Mouse (Mus musculus) 3T3-L1 (cell line): ENCODE data around the gene Raver1.

Experiments used
- DNase-seq: peaks from one replicate; pipeline ENCODE4 v3.0.0-alpha.2; 2015; ENCODE audit warnings: low read depth, low spot score

Gene Raver1

DNA sequence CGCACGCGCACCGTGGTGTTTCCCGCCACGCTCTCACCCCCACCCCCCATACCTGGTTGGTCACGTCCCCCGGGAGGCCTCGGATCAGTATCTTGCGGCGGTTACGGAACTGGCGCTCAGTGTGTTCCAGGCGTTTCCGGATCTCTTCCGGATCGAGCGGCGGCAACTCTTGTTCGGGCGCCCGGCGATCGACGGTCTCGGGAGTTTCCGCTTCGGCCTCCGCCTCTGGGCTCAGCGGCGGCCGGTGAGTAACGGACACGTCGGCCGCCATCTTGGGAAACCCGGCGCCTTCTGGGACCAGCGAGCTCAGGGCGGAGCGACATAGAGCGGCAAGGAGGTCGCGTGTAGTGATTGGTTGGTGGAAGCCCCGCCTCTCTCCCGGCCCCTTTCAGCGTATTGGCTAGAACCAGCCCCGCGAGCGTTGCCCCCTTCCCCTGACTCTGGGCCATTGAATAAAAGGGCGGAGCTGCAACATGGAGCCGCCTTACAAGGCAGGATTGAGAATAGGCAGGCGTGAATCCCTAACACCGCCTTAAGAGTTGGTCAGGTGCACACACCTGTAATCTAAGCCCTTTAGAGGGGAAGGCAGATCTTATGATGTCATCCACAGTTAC lies at the start of gene Raver1, which contains the start of gene Gm38431:
TSS of gene Raver1 (minus strand) at position 302 of the 614 bp plus-strand sequence.
TSS of gene Gm38431 (minus strand) at position 291 of the 614 bp plus-strand sequence.
- DNase-seq = peak; percentile 99

DNA sequence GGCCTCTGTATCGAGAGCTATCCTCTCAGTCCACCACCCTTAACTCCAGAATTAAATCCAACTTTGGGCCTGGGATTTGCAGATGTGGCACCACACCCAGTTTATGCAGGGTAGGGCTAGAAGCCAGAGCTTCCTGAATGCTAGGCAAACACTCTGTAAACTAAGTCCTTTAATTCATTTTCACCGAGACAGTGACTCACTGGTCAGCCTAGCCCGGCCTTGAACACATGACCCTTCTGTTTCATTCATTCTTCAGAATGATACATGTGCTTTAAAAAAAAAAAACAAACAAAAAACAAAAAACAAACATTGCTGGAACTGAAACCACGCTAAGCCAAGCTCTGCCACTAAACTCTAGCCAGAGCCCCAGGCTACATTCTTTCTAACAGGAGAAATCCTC lies 46.6 kb upstream of the Raver1 start:
- peak; percentile 74 for DNase-seq

DNA sequence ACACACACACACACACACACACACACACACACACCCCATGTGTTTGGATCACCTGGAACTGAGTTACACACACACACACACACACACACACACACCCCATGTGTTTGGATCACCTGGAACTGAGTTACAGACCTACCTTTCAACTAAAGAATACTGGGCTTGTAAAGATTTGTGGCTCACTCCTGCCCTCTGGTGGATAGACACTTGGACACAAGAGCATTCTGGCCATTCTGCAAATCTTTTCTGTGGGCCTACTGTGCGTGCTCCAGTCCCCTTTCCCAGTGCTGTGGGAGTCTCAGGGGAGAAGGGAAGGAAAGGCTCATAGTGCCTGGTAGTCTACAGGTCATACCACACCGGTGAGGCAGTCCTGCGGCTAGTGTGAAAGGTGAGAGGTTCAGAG lies 45.4 kb upstream of the Raver1 start:
- DNase-seq = peak; percentile 86

DNA sequence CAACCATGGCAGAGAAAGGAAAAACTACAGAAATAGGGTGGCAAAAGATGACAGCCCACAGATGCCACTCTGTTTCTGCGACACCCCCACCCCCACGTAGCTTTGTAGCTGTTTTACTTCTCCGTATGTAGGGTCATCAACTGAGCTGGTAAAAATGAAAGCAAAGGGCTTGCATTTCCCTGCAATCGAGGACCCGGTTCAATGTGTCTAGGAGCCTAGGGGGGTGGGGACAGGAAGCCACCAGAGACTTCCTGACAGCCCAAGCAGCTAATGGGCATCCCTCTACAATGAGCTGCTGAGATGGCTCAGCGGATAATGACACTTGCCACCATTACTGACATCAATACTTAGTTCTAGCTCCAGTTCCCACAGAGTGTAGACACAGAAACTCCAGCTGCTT lies 44.6 kb upstream of the Raver1 start:
- DNase-seq = no peak

DNA sequence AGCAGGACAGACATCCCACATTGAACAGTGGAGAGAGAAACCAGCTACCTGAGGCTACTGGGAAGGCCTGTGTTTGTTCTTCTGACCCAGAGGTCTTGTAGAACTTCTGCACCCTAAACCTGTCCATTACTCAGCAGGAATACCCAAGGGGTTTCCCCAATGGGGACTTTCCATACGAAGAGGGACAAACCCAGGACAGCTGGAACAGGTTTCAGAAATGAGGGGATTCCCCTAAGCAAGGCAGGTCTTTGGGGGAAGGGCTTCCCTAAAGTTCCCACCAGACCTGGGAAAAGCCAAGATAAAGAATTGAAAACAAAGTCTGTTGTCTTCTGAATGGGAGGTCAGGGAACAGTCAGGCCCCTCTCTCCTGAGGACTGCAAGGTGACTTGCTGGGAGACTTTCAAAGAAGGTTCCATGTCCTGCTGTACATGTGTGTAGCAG lies 44.2 kb upstream of the Raver1 start:
- DNase-seq = peak; percentile 66

DNA sequence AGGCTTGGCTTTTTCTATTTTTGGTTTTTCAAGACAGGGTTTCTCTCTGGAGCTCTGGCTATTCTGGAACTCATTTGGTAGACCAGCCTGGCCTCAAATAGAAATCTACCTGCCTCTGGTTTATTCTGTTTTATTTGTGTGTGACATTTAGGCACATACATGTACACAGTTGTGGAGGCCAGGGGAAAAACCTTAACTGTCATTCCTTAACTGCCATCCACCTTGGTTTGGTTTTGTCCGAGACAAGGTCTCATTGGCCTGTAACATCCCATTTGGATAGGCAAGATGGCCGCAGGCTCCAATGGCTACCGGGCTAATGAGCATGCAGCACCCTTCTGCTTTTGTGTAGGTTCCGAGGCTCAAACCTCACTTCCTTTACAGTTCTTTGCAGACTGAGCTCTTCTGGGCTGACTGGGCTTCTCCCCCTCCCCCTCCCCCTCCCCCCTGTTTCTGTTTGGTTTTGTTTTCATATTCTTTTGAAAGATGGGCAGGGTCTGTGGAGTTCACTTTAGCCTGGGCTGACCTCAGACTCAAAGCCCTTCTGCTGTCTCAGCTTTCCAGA lies 43.6 kb upstream of the Raver1 start:
- DNase-seq = no peak

DNA sequence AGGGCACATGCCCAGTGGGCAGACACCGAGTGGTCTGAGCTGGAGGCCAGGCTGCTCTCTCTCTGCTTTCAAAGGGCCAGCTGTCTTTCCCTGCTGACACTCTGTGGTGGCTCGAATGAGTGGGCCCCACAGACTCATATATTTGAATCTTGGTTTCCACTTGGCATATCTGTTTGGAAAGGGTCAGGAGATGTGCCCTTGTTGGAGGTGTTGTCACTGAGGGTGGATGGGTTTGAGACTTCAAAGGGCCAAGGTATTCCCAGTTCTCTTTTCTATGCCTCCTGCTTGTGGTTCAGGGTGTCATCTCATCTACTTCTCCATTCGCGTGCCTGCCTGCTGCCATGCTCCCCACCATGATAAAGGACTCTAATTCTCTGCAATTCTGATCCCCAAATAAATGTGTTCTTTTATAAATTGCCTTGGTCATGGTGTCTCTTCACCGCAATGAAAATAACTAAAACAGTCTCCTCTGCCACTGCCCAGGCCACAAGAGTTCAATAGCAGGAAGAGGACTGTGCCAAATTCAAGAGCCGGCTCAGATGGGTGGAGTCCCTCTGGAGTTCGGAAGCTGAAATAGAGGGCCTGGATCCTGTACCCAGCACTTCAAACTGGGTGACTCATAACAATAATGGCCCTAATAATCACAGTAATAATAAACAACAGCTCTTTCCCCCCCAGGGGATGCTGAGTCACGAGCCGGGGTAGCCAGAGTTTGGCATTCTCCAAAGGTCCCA lies 43.0 kb upstream of the Raver1 start:
- peak; percentile 96 for DNase-seq

DNA sequence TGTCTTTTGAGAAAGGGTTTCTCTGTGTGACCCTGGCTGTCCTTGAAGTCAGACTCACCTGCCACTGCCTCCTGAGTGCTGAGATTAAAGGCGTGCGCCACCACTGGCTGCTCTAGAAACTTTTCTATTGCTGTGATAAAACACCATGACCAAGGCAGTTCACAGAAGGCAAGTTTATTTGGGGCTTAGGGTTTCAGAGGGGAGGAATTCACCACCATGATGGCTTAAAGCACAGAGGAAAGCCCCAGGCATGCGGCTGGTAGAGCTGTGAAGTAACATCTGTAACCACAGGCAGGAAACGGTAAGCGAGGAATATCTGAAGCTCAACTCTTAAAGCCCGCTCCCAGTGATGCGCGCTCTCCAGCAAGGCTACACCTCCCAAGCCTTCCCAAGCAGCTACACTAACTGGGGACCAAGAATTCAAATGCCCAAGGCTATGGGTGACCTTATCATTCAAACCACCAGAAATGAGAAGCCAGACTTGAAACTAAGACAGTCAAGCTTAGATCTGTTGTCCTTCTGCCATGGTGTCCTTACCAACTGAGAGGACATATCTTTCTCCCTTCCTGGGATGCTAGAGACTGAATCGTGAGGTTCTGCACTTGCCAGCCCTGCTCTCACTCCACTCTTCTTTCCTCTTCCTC lies 41.4 kb upstream of the Raver1 start:
- peak; percentile 48 for DNase-seq

DNA sequence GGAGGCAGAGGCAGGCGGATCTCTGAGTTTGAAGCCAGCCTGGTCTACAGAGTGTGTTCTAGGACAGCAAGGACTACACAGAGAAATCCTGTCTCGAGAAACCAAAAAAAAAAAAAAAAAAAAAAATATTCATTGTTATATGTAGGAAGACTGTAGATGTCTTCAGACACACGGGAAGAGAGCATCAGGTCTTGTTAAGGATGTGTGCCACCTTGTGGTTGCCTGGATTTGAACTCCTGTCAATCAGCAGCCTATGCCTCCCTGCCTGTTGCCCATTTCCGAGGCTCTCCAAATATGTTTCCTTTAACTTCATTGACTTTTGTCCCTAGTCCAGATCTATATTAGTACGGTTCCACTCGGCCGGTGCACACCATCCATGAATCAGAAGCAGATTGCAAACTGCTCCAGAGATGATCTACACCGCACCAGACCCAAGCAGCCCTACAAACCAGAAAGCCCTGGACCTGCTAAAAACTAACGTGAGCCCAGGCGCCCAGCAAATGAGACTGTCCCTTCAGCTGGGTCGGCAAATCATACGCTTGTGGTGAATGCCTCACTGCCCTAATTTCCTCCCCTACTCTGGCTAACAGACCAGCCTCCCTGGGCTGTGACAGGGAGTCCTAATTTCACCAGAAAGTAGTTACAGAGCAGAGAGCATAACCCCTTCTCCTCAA lies 40.4 kb upstream of the Raver1 start:
- DNase-seq = no peak

DNA sequence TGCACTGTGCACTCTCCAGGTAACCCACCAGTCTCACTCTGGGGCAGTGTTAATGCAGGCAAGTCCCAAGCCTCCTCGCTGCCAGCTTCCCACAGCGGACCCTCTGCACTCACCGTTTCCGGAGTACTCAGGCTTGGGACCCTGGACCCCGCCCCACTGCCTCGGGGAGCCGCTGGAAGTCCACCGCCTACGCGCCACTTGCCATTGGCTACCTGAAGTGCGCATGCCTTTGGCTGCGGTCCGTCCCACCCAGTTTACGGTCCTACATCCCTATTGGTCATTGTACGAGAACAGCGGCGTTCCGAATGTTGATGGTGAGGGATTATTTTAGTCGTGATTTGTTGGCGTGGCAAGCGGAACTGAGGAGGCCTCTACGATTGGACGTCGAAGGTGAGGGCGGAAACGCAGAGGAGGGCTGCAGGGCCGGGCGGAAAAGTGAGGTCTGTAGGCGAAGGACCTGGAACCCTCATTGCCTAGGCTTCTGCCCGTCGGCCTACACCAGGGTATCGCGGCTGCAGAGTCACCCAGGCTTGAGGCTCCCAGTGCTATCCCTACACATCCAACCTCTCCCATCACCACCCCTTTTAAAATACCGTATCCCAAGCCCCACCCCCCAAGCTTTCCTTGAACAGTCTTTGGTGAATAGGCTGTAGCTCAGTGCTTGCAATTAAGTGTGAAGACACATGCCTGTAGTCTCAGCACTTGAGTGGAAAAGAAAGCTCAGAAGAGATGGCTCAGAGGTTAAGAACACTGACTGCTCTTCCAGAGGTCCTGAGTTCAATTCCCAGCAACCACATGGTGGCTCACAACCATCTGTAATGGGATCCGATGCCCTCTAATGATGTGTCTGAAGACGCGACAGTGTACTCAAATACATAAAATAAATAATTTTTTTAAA lies 39.5 kb upstream of the Raver1 start, which contains the start of gene Tyk2:
TSS of gene Tyk2 (minus strand) at position 185 of the 898 bp plus-strand sequence.
- DNase-seq = peak; percentile 99

DNA sequence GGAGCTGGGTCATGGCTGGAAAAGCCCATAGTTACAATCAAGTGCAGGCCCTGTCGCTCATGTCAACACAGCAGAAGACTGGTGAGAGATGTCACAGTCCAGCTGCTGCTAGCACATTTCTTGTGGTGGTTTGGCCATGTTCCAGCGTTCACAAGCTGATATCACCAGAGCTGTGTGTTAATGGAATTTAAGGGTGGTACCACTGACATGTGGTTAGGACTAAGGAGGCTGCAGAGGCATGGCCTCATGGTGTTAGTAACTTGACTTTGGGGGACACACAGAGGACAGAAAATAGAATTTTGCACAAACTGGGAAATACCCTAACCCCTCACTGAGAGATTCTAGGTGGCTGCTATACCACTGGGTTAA lies 34.4 kb upstream of the Raver1 start:
- peak; percentile 81 for DNase-seq

DNA sequence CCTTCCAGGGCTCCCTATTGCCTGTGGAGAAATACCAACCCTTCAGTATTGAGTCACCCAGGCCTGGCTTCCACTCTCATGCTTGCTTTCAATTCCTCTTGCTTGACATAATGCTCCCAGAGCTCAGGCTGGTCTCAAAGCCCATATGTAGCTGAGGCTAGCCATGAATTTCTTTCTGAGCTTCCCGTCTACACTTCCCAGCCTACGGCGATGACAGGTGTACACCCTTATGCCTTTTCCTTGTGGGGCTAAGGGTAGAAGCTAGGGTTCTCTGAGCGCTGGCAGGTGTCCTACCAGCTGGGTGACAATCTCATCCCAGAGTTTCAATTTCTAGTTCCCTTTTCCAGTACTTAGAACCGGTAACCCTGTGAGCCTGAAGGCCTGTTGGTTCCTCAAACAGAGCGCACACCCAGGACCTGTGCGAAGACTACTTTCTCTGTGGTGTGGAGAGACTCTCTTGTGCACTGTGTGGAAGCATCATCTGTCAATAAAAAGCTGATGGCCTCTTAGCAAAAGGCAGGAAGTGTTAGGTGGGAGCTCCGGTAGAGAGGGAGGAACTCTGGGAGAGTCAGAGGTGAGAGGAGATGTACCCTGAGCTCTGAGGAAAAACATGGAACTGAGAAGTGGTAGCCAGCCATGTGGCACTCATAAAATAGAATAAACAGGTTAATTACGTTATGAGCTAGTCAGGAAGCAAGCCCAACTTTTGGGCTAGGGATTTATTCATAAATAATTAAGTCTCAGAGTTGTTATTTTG lies 33.9 kb upstream of the Raver1 start:
- DNase-seq = no peak

DNA sequence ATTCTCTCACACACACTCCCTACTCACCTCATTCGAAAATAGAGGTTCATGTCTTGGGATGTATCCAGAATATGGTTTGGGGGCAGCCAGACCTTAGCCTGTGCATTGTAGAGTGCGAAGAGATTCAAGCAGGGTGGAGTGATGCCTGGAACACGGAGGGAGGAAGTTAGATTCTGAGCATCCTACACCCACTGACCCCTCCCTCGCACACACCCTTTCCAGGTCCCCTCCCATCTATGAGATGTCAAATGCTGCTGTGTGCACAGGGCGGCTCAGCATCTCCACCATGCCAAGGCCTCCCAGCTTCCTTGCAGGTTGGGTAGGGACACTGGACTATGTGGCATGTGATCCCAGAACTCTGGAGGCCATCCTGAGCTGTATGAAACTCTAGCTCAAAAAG lies 33.0 kb upstream of the Raver1 start:
- no peak for DNase-seq

DNA sequence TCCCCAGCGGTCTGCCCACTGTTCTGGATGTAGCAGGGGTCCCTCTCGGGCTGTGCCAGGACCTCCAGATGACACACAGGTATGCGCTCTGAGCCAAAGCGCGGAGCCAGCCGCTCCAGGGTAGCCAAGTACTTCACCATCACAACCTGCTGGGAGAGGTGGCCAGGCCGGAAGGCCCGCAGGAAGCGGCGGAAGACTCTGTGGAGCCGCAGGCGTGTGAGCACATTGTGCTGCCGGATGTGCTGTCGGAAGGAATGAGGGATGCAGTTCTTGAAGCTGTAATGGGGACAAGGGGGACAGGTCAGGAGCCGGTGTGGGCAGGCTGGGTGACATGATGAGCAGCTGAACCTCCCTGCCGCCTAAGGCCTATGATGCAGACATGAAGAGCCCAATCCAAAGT lies 29.7 kb upstream of the Raver1 start:
- no peak for DNase-seq

DNA sequence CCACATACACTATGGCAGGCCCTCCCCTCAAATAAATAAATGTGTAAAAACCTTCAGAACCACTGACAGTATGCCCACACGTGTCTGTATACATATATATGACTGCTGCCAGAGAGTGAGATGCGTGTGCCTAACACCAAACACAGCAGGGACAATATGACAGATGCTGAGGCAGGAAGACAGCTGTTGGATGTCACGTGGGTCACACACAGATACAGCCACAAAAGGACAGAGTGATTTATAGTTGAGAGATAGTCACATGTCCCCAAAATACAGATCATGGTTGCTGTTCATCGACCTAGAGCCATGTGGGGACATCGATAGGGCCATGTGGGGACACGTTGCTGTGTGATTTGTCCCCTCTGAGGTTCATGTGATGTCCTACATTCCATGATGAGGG lies 25.3 kb upstream of the Raver1 start:
- no peak for DNase-seq

DNA sequence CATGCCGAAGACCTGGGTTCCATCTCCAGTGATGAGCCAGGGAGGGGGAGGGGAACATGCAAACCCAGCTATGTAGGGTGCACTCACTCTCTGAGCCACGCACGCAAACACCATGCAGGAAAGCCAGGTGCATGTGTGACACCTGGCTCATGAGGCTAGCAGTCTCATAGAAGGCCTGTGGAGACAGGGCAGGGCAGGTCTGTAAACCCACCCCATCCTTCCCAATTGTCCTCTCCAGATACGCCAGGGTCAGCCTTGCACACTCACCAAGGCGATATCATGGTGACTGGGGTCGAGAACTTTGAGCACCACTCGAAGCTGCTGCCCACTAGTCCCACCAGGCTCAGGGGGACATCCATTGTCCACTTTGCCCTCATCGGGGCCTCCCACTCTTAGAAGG lies 23.3 kb upstream of the Raver1 start:
- no peak for DNase-seq

DNA sequence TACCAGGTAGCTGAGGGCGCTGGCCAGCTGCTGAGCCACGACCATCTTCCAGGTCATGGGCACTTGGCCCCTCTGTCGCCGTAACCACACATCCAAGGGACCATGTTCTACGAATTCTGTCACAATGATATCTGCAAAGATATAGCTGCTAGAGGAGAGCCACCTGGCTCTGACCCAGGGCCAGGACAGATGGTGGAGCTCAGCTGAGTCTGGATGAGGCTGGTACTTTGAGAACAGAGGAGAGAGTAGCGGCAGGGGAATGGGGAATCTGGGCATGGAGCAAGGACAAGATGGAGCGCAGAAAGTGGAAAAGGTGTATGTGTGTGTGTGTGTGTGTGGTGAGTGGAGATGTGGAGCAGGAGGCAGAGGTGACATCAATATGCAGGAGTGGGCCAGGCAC lies 22.4 kb upstream of the Raver1 start:
- no peak for DNase-seq

DNA sequence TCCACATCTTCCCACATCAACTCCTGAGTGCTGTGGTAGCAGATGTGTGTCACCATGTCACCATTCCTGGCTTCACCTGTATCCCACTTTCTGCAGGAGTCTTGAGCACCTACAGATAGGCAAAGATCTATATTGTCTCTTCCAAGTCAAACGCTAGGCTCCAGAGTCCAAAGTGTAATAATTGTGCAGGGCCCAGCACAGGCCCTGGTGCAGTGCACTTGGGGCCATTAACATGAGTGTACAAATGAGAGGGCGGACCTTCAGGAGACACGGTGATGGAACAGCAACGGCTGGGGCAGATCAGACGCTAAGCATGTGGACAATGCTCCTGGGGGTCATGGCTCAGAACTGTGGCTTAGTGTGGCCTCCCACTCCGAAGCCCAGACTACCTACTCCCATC lies 21.9 kb upstream of the Raver1 start:
- DNase-seq = no peak

DNA sequence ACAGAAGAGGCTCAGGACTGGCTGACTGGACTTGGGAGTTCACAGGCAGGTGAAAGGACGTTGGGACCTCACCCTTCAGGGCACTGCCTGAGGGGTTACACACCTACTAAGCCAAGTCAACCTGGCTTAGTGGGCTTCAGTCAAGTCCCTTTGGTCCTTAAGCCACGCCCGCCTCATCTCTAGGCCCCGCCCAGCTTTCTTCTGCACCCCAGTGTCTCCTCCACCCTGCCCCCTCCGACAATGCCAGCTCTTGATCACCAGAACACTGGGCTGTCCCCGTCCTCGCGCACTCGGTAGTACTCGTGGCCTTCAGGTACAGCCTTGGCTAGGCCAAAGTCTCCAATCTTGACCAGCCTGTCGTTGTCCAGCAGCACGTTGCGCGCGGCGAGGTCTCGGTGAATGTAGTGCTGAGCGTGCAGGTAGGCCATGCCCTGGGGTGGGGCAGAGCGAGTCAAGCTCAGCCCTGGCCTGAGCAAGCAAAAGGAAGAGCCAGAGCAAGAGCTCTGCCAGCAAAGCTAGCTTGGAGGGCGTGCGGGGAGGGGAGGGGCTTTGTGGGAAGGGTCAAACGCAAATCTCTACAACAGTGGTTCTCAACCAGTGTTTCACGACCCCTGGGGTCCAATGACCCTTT lies 15.9 kb upstream of the Raver1 start:
- DNase-seq = no peak
